Mouse (Mus musculus) layer of hippocampus, adult 11-12 months (tissue): ENCODE data around the gene Plbd2.
A peak's percentile ranks its signal among the peaks of the same experiment; 100 is the strongest.
"Not testable (repeated sequence)": the region's sequence is repeated elsewhere in the genome, so short reads cannot be mapped to it uniquely, and the experiment has no call there.

Source experiments
- DNase-seq: peaks from one replicate; pipeline ENCODE4 v3.0.0; 2022; ENCODE audit warnings: low spot score

Plbd2 gene

DNA sequence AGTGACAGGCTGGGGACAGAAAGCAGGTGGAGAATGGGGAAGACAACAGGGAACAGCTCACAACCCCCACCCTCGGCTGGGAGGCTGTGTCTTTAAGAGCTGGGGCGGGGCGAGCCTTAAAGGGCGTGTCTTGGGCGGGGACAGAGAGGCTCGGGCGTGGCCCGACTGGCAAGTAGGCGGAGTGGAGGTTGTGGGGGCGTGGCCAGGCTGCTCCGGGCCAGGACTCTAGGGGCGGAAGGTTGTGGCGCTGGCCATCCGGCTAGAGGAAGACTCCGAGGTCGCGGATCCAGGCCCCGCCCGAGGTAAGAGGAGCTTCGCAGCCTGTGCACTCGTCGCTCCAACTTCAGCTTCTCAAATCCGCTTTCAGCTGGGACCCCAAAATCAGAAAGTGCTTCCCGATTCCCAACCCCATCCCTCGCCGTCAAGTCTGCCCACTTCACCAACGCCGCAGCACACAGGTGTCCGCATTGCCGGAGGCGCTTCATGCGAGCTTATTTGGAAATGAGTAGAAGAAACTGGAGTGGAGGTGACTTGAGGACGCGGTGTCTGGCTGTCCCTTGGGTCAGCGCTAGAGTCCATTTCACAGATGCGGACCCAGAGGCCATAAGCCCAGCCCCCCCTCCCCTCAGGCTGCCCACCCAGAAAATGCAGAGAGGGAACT lies 7.7 kb upstream of the Plbd2 start, which contains the start of gene Slc8b1:
Gene Slc8b1, plus strand, starts transcription at position 187 of the 661 bp plus-strand sequence.
- peak; percentile 93 for DNase-seq

GRCm38 (mm10) chr5:120507311-120507710 lies 3.9 kb upstream of the Plbd2 start:
- no peak for DNase-seq

DNA sequence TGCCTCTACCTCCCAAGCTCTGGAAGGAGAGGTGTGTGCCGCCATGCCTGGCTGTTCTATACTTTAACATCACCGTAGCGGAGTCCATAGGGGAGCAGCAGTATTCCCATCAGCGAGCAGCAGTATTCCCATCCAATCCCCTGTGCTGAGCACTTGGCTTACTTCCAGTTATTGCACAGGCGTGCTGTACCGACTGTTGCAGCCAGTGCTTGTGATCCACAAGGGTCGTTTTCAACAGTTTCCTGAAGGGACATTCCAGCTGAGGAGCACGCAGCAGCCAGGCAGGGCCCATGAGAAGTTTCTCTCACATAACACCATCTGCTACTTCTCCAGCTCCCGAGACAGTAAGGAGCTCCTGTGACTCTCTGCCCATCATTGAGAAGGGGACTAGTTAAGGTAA lies 3.1 kb upstream of the Plbd2 start:
- DNase-seq: no peak

- no peak for DNase-seq
Observed at GRCm38 (mm10) chr5:120505781-120506180, 2.4 kb upstream of the Plbd2 start.

- peak; percentile 80 for DNase-seq
Observed at GRCm38 (mm10) chr5:120505368-120505767, 1.9 kb upstream of the Plbd2 start.

GRCm38 (mm10) chr5:120502675-120503143 lies 716 bp downstream of the Plbd2 start:
- DNase-seq: no peak

DNA sequence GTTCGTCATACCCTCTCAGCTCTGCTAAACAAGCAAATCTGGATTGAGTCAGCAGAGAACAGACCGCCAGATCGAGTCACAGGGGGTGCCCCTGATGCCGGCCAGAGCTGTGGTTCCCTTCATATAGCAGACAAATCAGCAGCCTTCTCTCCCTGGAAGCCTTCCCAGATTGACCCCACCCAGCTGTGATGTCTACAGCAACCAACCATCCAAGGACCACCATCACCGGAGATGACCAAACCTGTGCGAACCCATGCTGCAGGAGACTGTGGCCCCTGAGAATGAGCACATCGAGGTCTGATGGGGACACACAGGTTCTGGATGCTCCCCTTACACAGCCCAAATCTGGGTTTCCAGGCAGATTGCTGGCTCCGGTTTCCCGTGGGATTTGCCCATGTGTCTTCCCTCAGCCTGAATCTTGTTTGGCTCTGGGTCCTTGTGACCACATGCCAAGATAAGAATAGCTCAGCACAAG lies 1.2 kb downstream of the Plbd2 start:
- DNase-seq: peak; percentile 53

DNA sequence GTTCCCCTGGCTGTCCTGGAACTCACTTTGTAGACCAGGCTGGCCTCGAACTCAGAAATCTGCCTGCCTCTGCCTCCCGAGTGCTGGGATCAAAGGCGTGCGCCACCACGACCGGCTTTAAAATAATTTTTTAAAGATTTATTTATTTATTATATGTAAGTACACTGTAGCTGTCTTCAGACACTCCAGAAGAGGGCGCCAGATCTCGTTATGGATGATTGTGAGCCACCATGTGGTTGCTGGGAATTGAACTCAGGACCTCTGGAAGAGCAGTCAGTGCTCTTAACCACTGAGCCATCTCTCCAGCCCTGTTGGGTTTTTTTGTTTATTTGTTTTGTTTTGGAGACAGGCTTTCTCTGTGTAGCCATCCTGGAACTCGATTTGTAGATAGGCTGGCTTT lies 2.8 kb downstream of the Plbd2 start:
- not testable (repeated sequence) for DNase-seq

GRCm38 (mm10) chr5:120499202-120499601 lies 4.2 kb downstream of the Plbd2 start:
- DNase-seq: no peak

DNA sequence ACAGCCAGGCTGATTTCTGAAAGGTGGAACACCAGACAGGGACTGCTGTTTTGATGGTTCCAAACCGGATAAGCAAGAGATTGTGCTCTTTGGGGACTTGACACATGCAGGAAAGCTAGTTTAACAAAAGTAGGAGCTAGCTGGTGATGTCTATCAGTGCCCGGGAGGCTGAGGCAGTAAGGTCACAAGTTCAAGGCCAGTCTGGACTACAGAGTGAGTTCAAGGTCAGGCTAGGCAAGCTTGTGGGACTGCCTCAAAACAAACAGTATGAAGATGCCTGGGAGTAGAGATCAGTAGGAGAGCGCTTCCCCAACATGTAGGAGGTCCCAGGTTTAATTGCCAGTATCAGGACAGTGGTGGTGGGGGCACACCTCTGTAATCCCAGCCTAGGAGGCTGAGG lies 6.4 kb downstream of the Plbd2 start:
- no peak for DNase-seq

GRCm38 (mm10) chr5:120495703-120496226 lies 7.7 kb downstream of the Plbd2 start:
- no peak for DNase-seq

- DNase-seq: no peak
Observed at GRCm38 (mm10) chr5:120495064-120495702, 8.2 kb downstream of the Plbd2 start.

- no peak for DNase-seq
Observed at GRCm38 (mm10) chr5:120493873-120494395, 9.5 kb downstream of the Plbd2 start.

- DNase-seq: no peak
Observed at GRCm38 (mm10) chr5:120493440-120493839, 10.0 kb downstream of the Plbd2 start.

DNA sequence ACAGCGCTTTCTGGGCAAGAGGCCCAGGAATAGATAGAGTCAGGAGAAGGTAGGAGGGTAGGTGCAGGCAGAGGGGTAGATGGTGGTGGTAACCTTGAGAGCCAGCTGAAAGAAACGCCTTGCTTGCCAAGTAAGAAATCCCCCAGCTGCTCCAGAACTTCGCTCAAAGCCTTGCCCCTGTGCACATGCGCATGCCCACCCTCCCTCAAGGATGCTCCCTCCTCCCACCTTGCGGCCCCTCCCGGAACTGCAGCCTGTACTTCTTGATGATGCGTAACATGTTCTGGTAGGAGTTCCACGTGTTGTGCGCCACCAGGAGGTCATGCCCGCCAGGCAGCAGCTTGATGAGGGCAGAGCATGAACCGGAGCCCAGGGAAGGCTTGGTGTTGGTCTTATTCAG lies 11.0 kb downstream of the Plbd2 start:
- DNase-seq: no peak

DNA sequence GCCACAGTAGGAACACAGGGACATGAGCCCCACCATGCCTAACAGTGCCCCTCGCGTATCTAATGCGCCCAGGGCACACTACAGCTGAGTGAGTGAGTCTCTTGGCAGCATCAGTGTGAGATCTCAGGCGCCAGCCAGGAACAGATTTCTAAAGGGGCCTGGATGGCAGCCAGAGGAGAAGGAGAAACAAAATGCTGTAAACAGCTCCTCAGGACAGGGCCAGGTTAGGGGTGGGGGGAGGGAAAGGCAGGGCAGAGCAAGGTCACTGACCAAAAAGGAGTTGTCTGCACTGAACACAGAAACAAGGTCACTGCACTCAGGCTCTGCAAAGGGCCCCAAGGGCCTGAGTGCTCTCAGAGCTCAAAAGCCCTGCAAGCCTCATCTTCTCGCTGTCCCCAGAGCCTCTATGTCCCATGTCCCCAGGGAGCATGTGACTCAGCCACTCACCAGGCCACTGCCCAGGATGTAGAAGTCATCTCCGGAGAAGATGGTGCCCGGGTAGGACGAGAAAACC lies 12.7 kb downstream of the Plbd2 start:
- DNase-seq: peak; percentile 53

DNA sequence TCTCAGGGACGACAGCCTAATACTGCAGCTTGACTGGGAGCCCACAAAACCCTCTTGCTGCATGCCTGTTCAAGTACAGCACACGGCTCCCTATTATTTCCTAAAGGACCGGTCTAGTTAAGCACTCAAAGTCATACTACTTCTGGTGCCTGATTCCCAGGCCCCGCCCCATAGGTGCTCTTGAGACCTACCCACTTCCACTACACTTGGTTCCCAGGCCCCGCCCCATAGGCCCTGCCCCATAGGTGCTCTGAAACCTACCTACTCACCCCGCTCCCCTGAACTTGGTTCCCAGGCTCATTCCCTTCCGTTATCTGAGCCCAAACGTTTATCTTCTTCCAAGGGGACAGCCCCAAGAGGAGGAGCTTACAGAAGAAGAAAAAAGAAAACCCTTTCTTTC lies 15.6 kb downstream of the Plbd2 start:
- no peak for DNase-seq

DNA sequence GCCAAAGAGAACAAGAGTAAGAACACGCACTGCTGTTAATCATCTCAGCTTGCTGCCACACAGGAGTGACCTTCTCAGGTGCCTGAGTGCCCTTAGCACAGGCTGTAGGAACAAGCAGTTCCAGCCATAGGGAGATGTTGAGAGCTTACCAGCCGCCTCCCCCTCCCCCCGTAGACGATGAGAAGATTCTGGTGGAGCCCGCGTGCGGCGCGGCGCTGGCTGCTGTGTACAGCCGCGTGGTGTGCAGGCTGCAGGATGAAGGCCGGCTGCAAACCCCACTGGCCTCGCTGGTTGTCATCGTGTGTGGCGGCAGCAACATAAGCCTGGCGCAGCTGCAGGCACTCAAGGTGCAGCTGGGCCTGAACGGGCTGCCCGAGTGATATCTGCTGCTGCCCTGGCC lies 20.0 kb downstream of the Plbd2 start:
- no peak for DNase-seq

GRCm38 (mm10) chr5:120481205-120481604 lies 22.2 kb downstream of the Plbd2 start:
- no peak for DNase-seq

- DNase-seq: no peak
Observed at GRCm38 (mm10) chr5:120479538-120479937, 23.9 kb downstream of the Plbd2 start.

DNA sequence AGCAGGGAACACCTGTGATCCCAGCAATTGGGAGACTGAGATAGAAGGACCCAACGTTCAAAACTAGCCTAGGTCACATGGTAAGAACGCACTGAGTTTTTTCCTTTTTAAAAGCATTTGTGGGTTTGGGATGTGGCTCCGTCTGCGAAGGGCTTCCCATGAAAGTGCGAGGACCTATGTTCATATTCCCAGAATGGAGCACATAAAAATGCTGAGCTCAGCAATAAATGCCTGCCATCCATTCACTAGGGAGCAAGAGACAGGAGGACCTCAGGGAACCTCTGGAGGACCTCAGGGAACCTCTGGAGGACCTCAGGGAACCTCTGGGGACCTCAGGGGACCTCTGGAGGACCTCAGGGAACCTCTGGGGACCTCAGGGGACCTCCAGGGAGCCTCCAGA lies 25.4 kb downstream of the Plbd2 start:
- DNase-seq: no peak

GRCm38 (mm10) chr5:120476296-120476695 lies 27.1 kb downstream of the Plbd2 start, which contains the start of gene Sds:
Gene Sds (plus strand): TSS chr5:120476526.
- no peak for DNase-seq

DNA sequence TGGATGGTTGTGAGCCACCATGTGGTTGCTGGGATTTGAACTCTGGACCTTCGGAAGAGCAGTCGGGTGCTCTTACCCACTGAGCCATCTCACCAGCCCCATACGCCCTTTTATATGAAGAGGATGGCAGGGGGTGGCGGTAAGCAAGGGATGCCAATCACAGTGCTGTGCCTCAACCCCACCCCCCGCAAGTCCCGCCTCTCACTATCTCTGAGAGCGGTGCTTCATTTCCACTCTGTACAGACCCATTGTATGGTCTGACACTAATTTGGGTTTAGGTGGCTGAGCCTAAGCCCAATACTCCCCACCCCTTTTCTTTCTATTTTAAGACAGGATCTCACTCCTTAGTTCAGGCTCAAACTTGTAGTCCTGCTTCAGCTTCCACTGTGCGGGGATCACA lies 27.6 kb downstream of the Plbd2 start:
- no peak for DNase-seq
